Mouse (Mus musculus) ES-E14 (cell line): ENCODE measurements around the gene Ncaph2. TPM values are rescaled to one million over a fixed set of nuclear protein-coding genes. Genes with fewer than 3 reads are reported as not detected.
A peak's percentile ranks its signal among the peaks of the same experiment; 100 is the strongest.

Source experiments
- DNase-seq: peaks from one replicate; pipeline ENCODE4 v3.0.0-alpha.2; 2013; ENCODE audit warnings: low read depth, low spot score
- H3K27ac ChIP-seq: 2 replicates; pipeline ENCODE4 v1.5.1; 2012; ENCODE audit warnings: low read depth, mild to moderate bottlenecking, low read length, moderate library complexity, mixed read lengths; ENCODE audit not compliant: poor library complexity, insufficient read depth, severe bottlenecking
- H3K36me3 ChIP-seq: 2 replicates; pipeline ENCODE4 v1.6.1; 2012; ENCODE audit warnings: mild to moderate bottlenecking, low read length, moderate library complexity, mixed read lengths; ENCODE audit not compliant: control insufficient read depth, poor library complexity, insufficient read depth, severe bottlenecking
- H3K4me1 ChIP-seq, 2 experiments: fragments of 150-350 bp in 1 of 2; sonication (generic) in 1 of 2; 2 replicates each; pipeline ENCODE4 v1.6.1; 2012; ENCODE audit warnings: low read length in 2 of 2, mild to moderate bottlenecking in 1 of 2, mixed read lengths in 1 of 2; ENCODE audit not compliant: control insufficient read depth in 2 of 2, insufficient read depth in 2 of 2, poor library complexity in 1 of 2
- H3K4me3 ChIP-seq, 2 experiments: fragments of 150-350 bp in 1 of 2; sonication (generic) in 1 of 2; 2 replicates each; pipeline ENCODE4 v1.5.1; 2012; ENCODE audit warnings: low read length in 2 of 2, low read depth in 1 of 2, mild to moderate bottlenecking in 1 of 2, mixed read lengths in 1 of 2; ENCODE audit not compliant: insufficient read depth in 1 of 2, poor library complexity in 1 of 2, severe bottlenecking in 1 of 2
- H3K9ac ChIP-seq: 2 replicates; pipeline ENCODE4 v1.6.1; 2012; ENCODE audit warnings: low read depth, mild to moderate bottlenecking, low read length, mixed read lengths; ENCODE audit not compliant: poor library complexity, insufficient read depth, severe bottlenecking
- H3K9me3 ChIP-seq: fragments of 150-350 bp; sonication (generic); 2 replicates; pipeline ENCODE4 v1.6.1; 2012; ENCODE audit warnings: low read depth, mild to moderate bottlenecking, low read length; ENCODE audit not compliant: control insufficient read depth, insufficient read depth
- CHD2 ChIP-seq: IDR thresholded peaks from 2 replicates; pipeline ENCODE4 v1.6.1; 2014; ENCODE audit warnings: mild to moderate bottlenecking, low read depth, low read length, inconsistent platforms
- HCFC1 ChIP-seq: IDR thresholded peaks from 2 replicates; pipeline ENCODE4 v1.6.1; 2012; ENCODE audit warnings: low read length, inconsistent platforms, borderline replicate concordance; ENCODE audit not compliant: insufficient read depth
- MAFK ChIP-seq: IDR thresholded peaks from 2 replicates; pipeline ENCODE4 v1.6.1; 2014; ENCODE audit warnings: mild to moderate bottlenecking, low read depth, low read length, inconsistent platforms; ENCODE audit not compliant: insufficient read depth
- ZC3H11A ChIP-seq: IDR thresholded peaks from 2 replicates; pipeline ENCODE4 v1.6.1; 2012; ENCODE audit warnings: low read depth, mild to moderate bottlenecking, inconsistent platforms, low read length, borderline replicate concordance
- ZNF384 ChIP-seq: IDR thresholded peaks from 2 replicates; pipeline ENCODE4 v1.6.1; 2012; ENCODE audit warnings: low read depth, low read length, inconsistent platforms
- in situ Hi-C, 2 experiments: fragments of 600-800 bp; cut with MboI; formaldehyde crosslinking; loops; one replicate each; pipeline ENCODE4 v1.15.1; 2025; ENCODE audit warnings: low sequenced_read_pairs in 2 of 2, inconsistent platforms in 1 of 2; ENCODE audit not compliant: unreplicated experiment in 2 of 2
- total RNA-seq: library from RNA; depleted of rRNA; stranded (reverse); fragments of 300-350 nt; gene quantifications from 2 replicates; pipeline ENCODE4 v1.2.3, GENCODE M21; 2012

The Ncaph2 gene
- total RNA-seq, 1 experiment, result 205 TPM

DNA sequence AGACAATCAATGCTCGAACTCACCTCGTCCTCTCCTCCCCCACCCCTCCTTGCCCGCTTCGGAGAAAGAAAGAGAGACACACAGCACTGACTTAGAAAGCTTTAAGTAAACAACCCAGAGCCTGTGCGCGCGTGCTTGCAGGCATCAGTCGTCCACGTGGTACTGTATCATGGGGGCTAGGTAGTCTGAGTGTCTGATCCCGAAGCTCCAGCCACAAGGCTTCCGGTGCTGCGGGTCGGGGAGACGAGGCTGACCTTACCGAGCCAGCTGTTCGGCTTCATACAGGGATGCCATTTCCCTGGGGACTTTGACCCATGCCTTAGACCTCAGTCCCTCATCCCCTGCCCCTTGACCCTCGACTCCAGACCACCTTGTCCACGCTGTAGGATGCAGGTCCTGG lies 21.8 kb downstream of the Ncaph2 start:
- H3K4me3 ChIP-seq, result peak overlapping the region in 1 of 2 experiments; percentile 9; a peak in 1 of 4 replicates
- peaks cover 4 to 21% of the 10 kb centered on the region in 2 experiments; a peak in 3 of 4 replicates for H3K4me1 ChIP-seq
- in situ Hi-C loops, result no loop called here

DNA sequence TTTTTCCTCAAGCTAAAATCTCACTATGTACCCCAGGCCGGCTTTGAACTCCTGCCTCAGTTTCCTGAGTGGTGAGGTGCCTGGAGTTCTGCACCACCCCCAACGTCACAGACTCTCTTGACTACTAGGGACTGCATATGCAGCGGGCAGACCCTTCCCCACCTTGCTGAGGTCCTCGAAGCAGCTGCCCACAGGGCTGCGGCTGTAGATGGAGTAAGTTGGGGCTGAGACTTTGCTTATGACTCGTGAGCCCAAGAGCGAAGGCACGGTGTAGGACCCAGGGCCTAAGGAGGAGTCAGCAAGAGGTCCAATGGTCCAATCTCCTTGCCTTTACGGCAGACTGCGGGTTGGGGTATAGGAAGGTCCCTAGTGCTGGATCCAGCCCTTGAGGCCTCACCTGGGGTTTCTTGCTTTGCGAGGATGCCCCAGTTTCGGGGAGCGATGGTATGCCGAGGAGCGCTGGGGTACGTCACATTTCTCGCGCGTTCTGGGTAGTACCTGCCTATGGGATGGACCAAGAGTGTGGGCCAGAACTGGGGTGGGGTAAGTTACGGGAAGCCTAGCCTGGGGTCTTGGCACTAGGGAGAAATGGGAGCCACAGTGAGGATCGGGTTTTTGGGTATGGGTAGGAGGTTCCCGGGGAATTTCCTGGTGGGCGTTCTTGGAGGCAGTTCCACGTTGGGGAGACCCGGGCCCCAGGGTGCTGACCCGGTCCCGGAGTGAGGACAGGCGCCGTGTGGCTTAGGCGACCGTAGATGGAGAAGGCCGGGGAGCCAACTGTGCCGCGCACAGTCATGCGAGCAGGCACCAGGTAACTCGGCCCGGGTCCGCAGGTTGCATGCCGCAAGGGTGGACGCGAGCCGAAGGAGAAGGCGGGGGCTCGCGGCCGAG lies 22.7 kb downstream of the Ncaph2 start:
- TF ChIP-seq MAFK (no peak), ZNF384 (no peak), ZC3H11A (no peak), HCFC1 (no peak)
- Histone ChIP-seq H3K9me3 (no peaks in the 10 kb centered on the region), H3K27ac (no peak overlapping the region), H3K9ac (peak overlapping the region; percentile 60), H3K36me3 (no peaks in the 10 kb centered on the region), H3K4me1 (peaks cover 2 to 21% of the 10 kb centered on the region in 2 experiments; a peak in 2 of 4 replicates), H3K4me3 (peak overlapping the region; percentile 55 to 63)
- DNase-seq, result no peak
- in situ Hi-C loops, result no loop called here

More for the DNA sequence above, 21.8 kb downstream of the Ncaph2 start:
- TF ChIP-seq ZNF384 (no peak), CHD2 (no peak), ZC3H11A (no peak), HCFC1 (no peak), MAFK (no peak)
- no peak for DNase-seq
- peaks cover 5% of the 10 kb centered on the region for H3K36me3 ChIP-seq
- no peaks in the 10 kb centered on the region for H3K9me3 ChIP-seq
- H3K9ac ChIP-seq, result no peak overlapping the region
- H3K27ac ChIP-seq, result no peak overlapping the region

DNA sequence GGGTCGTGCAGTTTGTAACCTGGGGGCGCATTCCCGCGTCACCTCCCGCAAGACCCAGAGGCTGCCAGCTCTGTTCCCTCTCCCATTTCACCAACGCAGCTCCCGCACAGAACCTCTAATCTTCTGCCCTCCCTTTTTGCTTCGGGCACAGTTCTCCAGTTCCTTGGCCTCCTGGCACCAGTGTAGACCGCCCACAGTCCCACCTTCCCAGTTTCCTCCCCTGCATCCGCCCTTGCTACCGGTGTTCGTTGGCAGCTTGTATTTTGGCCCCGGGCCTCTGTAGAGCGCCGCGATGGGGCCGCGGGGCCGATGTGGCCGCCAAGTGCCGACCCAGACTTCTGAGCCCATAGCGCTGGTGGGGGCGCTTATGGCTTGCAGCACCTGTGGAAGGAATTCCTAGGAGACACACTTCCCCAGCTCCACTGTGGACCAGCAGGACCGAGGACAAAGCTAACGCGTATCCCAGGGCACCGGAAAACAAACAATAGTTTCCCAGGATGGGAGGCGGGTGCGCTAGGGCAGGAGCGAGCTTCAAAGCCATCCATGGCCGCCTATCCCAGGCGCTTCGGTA lies 23.4 kb downstream of the Ncaph2 start, which contains the start of gene Odf3b:
Gene Odf3b (minus strand): TSS at position 452 of the 571 bp plus-strand sequence.
- no peak for DNase-seq
- no peak within 1 kb of the TSS for H3K27ac ChIP-seq
- no peaks in the 10 kb centered on the region for H3K36me3 ChIP-seq
- peak within 1 kb of the TSS; percentile 60 for H3K9ac ChIP-seq
- H3K9me3 ChIP-seq, result no peaks in the 10 kb centered on the region
- H3K4me3 ChIP-seq, result peak within 1 kb of the TSS; percentile 55 to 63
- peaks cover 2 to 21% of the 10 kb centered on the region in 2 experiments; a peak in 2 of 4 replicates for H3K4me1 ChIP-seq
- in situ Hi-C loops, result no loop called here
- TF ChIP-seq CHD2 (no peak), HCFC1 (no peak), ZNF384 (no peak), ZC3H11A (no peak), MAFK (no peak)

DNA sequence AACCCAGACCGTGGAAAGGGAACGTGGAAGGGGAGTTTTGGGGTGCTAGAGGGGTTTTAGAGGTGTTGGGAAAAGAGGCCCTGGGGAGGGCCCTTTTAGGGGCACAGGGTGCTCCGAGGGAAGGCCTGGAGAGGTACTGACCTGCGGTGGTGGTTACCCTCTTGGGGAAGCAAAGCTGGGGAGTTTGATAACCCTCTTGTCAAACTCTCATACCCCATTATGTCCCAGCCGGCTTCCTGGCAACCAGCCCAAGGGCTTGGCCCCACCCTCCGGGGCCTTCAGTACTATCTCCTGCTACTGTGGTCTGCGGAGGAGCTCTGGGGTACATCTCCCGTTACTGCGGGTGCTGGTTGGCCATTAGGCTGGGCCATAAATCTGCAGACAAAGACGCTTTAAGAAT lies 23.9 kb downstream of the Ncaph2 start:
- peak overlapping the region; percentile 55 to 63 for H3K4me3 ChIP-seq
- H3K4me1 ChIP-seq, result peaks cover 2 to 21% of the 10 kb centered on the region in 2 experiments; a peak in 2 of 4 replicates
- no peaks in the 10 kb centered on the region for H3K36me3 ChIP-seq
- DNase-seq, result no peak
- in situ Hi-C loops, result no loop called here
- H3K9ac ChIP-seq, result peak overlapping the region; percentile 60; the same call in 1 of the 2 replicates
- H3K9me3 ChIP-seq, result no peaks in the 10 kb centered on the region
- H3K27ac ChIP-seq, result no peak overlapping the region
- TF ChIP-seq ZNF384, result no peak
- TF ChIP-seq CHD2, result no peak
- no peak for TF ChIP-seq MAFK
- no peak for TF ChIP-seq ZC3H11A
- TF ChIP-seq HCFC1, result no peak
